Mouse (Mus musculus): ENCODE measurements around the gene Dcaf11. TPM values are rescaled to one million over a fixed set of nuclear protein-coding genes. Genes with fewer than 3 reads are reported as not detected.

Dcaf11 gene
- polyA plus RNA-seq, 1 experiment from 2014 or later: 93.4 TPM

- Histone ChIP-seq H3K9ac (replicated peaks; ENCODE audit: low read depth) (no peak overlapping the region), H3K27me3 (replicated peaks; ENCODE audit: insufficient read depth, low read length) (no peaks in the 10 kb centered on the region), H3K4me1 (ENCODE audit: insufficient read depth, low read depth, low read length) (no peaks in the 10 kb centered on the region; the same call in 1 of the 2 replicates), H3K4me2 (replicated peaks; ENCODE audit: low read depth, low read length) (no peak overlapping the region), H3K4me3 (ENCODE audit: low read depth, low read length) (no peak overlapping the region), H3K9me3 (ENCODE audit: low read length) (no peaks in the 10 kb centered on the region), H3K36me3 (ENCODE audit: insufficient read depth, low read length) (peaks cover 2% of the 10 kb centered on the region; the same call in 1 of the 2 replicates), H3K27ac (ENCODE audit: low read length) (peak overlapping the region; percentile 44; the same call in 1 of the 2 replicates)
- no peak for TF ChIP-seq CTCF (IDR thresholded peaks at IDR 0.05)
- peak; percentile 94 for TF ChIP-seq EP300 (IDR thresholded peaks at IDR 0.05)
- peak; percentile 70 for ATAC-seq
- WGBS: 64% methylated on average over 7 of the region's 7 CpGs
- peak; percentile 64 for DNase-seq (ENCODE audit: low spot score)
Measured at GRCm38 (mm10) chr14:55614565-55615178, 54.9 kb downstream of the Dcaf11 start.

- Histone ChIP-seq H3K9ac (replicated peaks; ENCODE audit: low read depth) (no peak overlapping the region), H3K4me2 (replicated peaks; ENCODE audit: low read depth, low read length) (no peak overlapping the region), H3K4me1 (ENCODE audit: insufficient read depth, low read depth, low read length) (no peaks in the 10 kb centered on the region; the same call in 1 of the 2 replicates), H3K27ac (ENCODE audit: low read length) (no peak overlapping the region), H3K27me3 (replicated peaks; ENCODE audit: insufficient read depth, low read length) (no peaks in the 10 kb centered on the region), H3K36me3 (ENCODE audit: insufficient read depth, low read length) (no peaks in the 10 kb centered on the region), H3K4me3 (ENCODE audit: low read depth, low read length) (no peak overlapping the region), H3K9me3 (ENCODE audit: low read length) (no peaks in the 10 kb centered on the region)
- ATAC-seq (no peak), DNase-seq (ENCODE audit: low spot score) (peak; percentile 61)
- TF ChIP-seq CTCF (IDR thresholded peaks at IDR 0.05) (no peak), EP300 (IDR thresholded peaks at IDR 0.05) (no peak)
- 49% methylated on average over 2 of the region's 2 CpGs for WGBS
Measured at GRCm38 (mm10) chr14:55615876-55616275, 56.1 kb downstream of the Dcaf11 start.

- 72% methylated on average over 2 of the region's 2 CpGs for WGBS
- no peak overlapping the region for H3K9ac ChIP-seq (replicated peaks; ENCODE audit: low read depth)
- DNase-seq (ENCODE audit: low spot score): no peak
- no peaks in the 10 kb centered on the region; the same call in 1 of the 2 replicates for H3K4me1 ChIP-seq (ENCODE audit: insufficient read depth, low read depth, low read length)
- TF ChIP-seq CTCF (IDR thresholded peaks at IDR 0.05) (no peak), EP300 (IDR thresholded peaks at IDR 0.05) (no peak)
- no peaks in the 10 kb centered on the region for H3K9me3 ChIP-seq (ENCODE audit: low read length)
- H3K27ac ChIP-seq (ENCODE audit: low read length): no peak overlapping the region
- no peak overlapping the region for H3K4me3 ChIP-seq (ENCODE audit: low read depth, low read length)
- no peaks in the 10 kb centered on the region for H3K27me3 ChIP-seq (replicated peaks; ENCODE audit: insufficient read depth, low read length)
- no peak overlapping the region for H3K4me2 ChIP-seq (replicated peaks; ENCODE audit: low read depth, low read length)
- no peak for ATAC-seq
- H3K36me3 ChIP-seq (ENCODE audit: insufficient read depth, low read length): no peaks in the 10 kb centered on the region
Measured at GRCm38 (mm10) chr14:55616844-55617243, 57.0 kb downstream of the Dcaf11 start.

- WGBS: 15% methylated on average over 21 of the region's 21 CpGs
- Histone ChIP-seq H3K27ac (ENCODE audit: low read length) (no peak within 1 kb of the TSS), H3K4me1 (ENCODE audit: insufficient read depth, low read depth, low read length) (no peaks in the 10 kb centered on the region; the same call in 1 of the 2 replicates), H3K4me3 (ENCODE audit: low read depth, low read length) (peak within 1 kb of the TSS; percentile 17; the same call in 1 of the 2 replicates), H3K9me3 (ENCODE audit: low read length) (no peaks in the 10 kb centered on the region), H3K9ac (replicated peaks; ENCODE audit: low read depth) (no peak within 1 kb of the TSS), H3K4me2 (replicated peaks; ENCODE audit: low read depth, low read length) (peak within 1 kb of the TSS; percentile 48), H3K27me3 (replicated peaks; ENCODE audit: insufficient read depth, low read length) (no peaks in the 10 kb centered on the region), H3K36me3 (ENCODE audit: insufficient read depth, low read length) (no peaks in the 10 kb centered on the region)
- no peak for TF ChIP-seq EP300 (IDR thresholded peaks at IDR 0.05)
- peak; percentile 53 for TF ChIP-seq CTCF (IDR thresholded peaks at IDR 0.05)
- peak; percentile 91 for ATAC-seq
- peak; percentile 87 for DNase-seq (ENCODE audit: low spot score)
Measured at GRCm38 (mm10) chr14:55617822-55618221, 58.0 kb downstream of the Dcaf11 start, which contains the start of gene Rec8. TSS of gene Rec8 (plus strand) at chr14:55618037.

- Histone ChIP-seq H3K27ac (ENCODE audit: low read length) (no peak overlapping the region), H3K9ac (replicated peaks; ENCODE audit: low read depth) (no peak overlapping the region), H3K4me2 (replicated peaks; ENCODE audit: low read depth, low read length) (peak overlapping the region; percentile 48), H3K27me3 (replicated peaks; ENCODE audit: insufficient read depth, low read length) (no peaks in the 10 kb centered on the region), H3K4me1 (ENCODE audit: insufficient read depth, low read depth, low read length) (no peaks in the 10 kb centered on the region; the same call in 1 of the 2 replicates), H3K4me3 (ENCODE audit: low read depth, low read length) (peak overlapping the region; percentile 17; the same call in 1 of the 2 replicates), H3K36me3 (ENCODE audit: insufficient read depth, low read length) (no peaks in the 10 kb centered on the region), H3K9me3 (ENCODE audit: low read length) (no peaks in the 10 kb centered on the region)
- WGBS: 23% methylated on average over 22 of the region's 22 CpGs
- DNase-seq (ENCODE audit: low spot score): no peak
- no peak for ATAC-seq
- TF ChIP-seq EP300 (IDR thresholded peaks at IDR 0.05) (no peak), CTCF (IDR thresholded peaks at IDR 0.05) (no peak)
Measured at GRCm38 (mm10) chr14:55618486-55619195, 58.8 kb downstream of the Dcaf11 start.

Other genes starting within 250 kb of the Dcaf11 start
- 54.8 and 57.5 TPM in 2 replicates for gene Dhrs4, start 81.2 kb upstream of the Dcaf11 start, polyA plus RNA-seq (2015; fragmentation: Nextera tagmentation; extraction: Ambion mirVana)
- 0.23 and 0.42 TPM in 2 replicates for gene Carmil3, start 69.4 kb upstream of the Dcaf11 start, polyA plus RNA-seq (2015; fragmentation: Nextera tagmentation; extraction: Ambion mirVana)
- gene Cpne6, start 49.6 kb upstream of the Dcaf11 start, polyA plus RNA-seq (2015; fragmentation: Nextera tagmentation; extraction: Ambion mirVana): not detected in 2 replicates
- not detected in 2 replicates for gene Nrl, start 35.0 kb upstream of the Dcaf11 start, polyA plus RNA-seq (2015; fragmentation: Nextera tagmentation; extraction: Ambion mirVana)
- 37.4 and 37.6 TPM in 2 replicates for gene Pck2, start 19.7 kb upstream of the Dcaf11 start, polyA plus RNA-seq (2015; fragmentation: Nextera tagmentation; extraction: Ambion mirVana)
- 1.8 and 2.3 TPM in 2 replicates for gene A730061H03Rik, start 400 bp downstream of the Dcaf11 start, polyA plus RNA-seq (2015; fragmentation: Nextera tagmentation; extraction: Ambion mirVana)
- gene Fitm1, start 15.6 kb downstream of the Dcaf11 start, polyA plus RNA-seq (2015; fragmentation: Nextera tagmentation; extraction: Ambion mirVana): 1.3 and 1.5 TPM in 2 replicates
- gene Psme1, start 18.1 kb downstream of the Dcaf11 start, polyA plus RNA-seq (2015; fragmentation: Nextera tagmentation; extraction: Ambion mirVana): 215 and 219 TPM in 2 replicates
- gene Emc9, start 25.3 kb downstream of the Dcaf11 start, polyA plus RNA-seq (2015; fragmentation: Nextera tagmentation; extraction: Ambion mirVana): 18.3 and 18.9 TPM in 2 replicates
- 308 and 312 TPM in 2 replicates for gene Psme2, start 31.1 kb downstream of the Dcaf11 start, polyA plus RNA-seq (2015; fragmentation: Nextera tagmentation; extraction: Ambion mirVana)
- 17.4 and 24.1 TPM in 2 replicates for gene Rnf31, start 31.7 kb downstream of the Dcaf11 start, polyA plus RNA-seq (2015; fragmentation: Nextera tagmentation; extraction: Ambion mirVana)
- 26.2 and 29.5 TPM in 2 replicates for gene Irf9, start 43.6 kb downstream of the Dcaf11 start, polyA plus RNA-seq (2015; fragmentation: Nextera tagmentation; extraction: Ambion mirVana)
- gene Rec8, start 58.0 kb downstream of the Dcaf11 start, polyA plus RNA-seq (2015; fragmentation: Nextera tagmentation; extraction: Ambion mirVana): 4.4 and 4.7 TPM in 2 replicates
- gene Ipo4, start 76.0 kb downstream of the Dcaf11 start, polyA plus RNA-seq (2015; fragmentation: Nextera tagmentation; extraction: Ambion mirVana): 25.5 and 25.9 TPM in 2 replicates
- 1.2 and 2.0 TPM in 2 replicates for gene Gm49378, start 77.9 kb downstream of the Dcaf11 start, polyA plus RNA-seq (2015; fragmentation: Nextera tagmentation; extraction: Ambion mirVana)
- gene Tm9sf1, start 83.8 kb downstream of the Dcaf11 start, polyA plus RNA-seq (2015; fragmentation: Nextera tagmentation; extraction: Ambion mirVana): 84.3 and 91.1 TPM in 2 replicates
- 0.58 and 0.61 TPM in 2 replicates for gene Tssk4, start 90.2 kb downstream of the Dcaf11 start, polyA plus RNA-seq (2015; fragmentation: Nextera tagmentation; extraction: Ambion mirVana)
- 46.2 and 47.6 TPM in 2 replicates for gene Mdp1, start 100.5 kb downstream of the Dcaf11 start, polyA plus RNA-seq (2015; fragmentation: Nextera tagmentation; extraction: Ambion mirVana)
- gene Gmpr2, start 111.9 kb downstream of the Dcaf11 start, polyA plus RNA-seq (2015; fragmentation: Nextera tagmentation; extraction: Ambion mirVana): 34.0 and 38.6 TPM in 2 replicates
- gene Nedd8, start 112.1 kb downstream of the Dcaf11 start, polyA plus RNA-seq (2015; fragmentation: Nextera tagmentation; extraction: Ambion mirVana): 369 and 396 TPM in 2 replicates
- 18.8 and 19.9 TPM in 2 replicates for gene Tinf2, start 121.8 kb downstream of the Dcaf11 start, polyA plus RNA-seq (2015; fragmentation: Nextera tagmentation; extraction: Ambion mirVana)
- 14.2 and 20.6 TPM in 2 replicates for gene Tgm1, start 153.9 kb downstream of the Dcaf11 start, polyA plus RNA-seq (2015; fragmentation: Nextera tagmentation; extraction: Ambion mirVana)
- gene Rabggta, start 162.3 kb downstream of the Dcaf11 start, polyA plus RNA-seq (2015; fragmentation: Nextera tagmentation; extraction: Ambion mirVana): 31.4 and 32.5 TPM in 2 replicates
- gene Dhrs1, start 185.7 kb downstream of the Dcaf11 start, polyA plus RNA-seq (2015; fragmentation: Nextera tagmentation; extraction: Ambion mirVana): 74.1 and 83.5 TPM in 2 replicates
- gene Nop9, start 185.7 kb downstream of the Dcaf11 start, polyA plus RNA-seq (2015; fragmentation: Nextera tagmentation; extraction: Ambion mirVana): 16.2 and 19.5 TPM in 2 replicates
- 0.65 and 1.3 TPM in 2 replicates for gene Cideb, start 198.5 kb downstream of the Dcaf11 start, polyA plus RNA-seq (2015; fragmentation: Nextera tagmentation; extraction: Ambion mirVana)
- 0.77 and 0.97 TPM in 2 replicates for gene Ltb4r2, start 201.4 kb downstream of the Dcaf11 start, polyA plus RNA-seq (2015; fragmentation: Nextera tagmentation; extraction: Ambion mirVana)
- gene Ltb4r1, start 206.0 kb downstream of the Dcaf11 start, polyA plus RNA-seq (2015; fragmentation: Nextera tagmentation; extraction: Ambion mirVana): 4.1 and 4.6 TPM in 2 replicates
- gene Adcy4, start 224.1 kb downstream of the Dcaf11 start, polyA plus RNA-seq (2015; fragmentation: Nextera tagmentation; extraction: Ambion mirVana): 29.3 and 33.3 TPM in 2 replicates
- 16.2 and 24.2 TPM in 2 replicates for gene Ripk3, start 228.9 kb downstream of the Dcaf11 start, polyA plus RNA-seq (2015; fragmentation: Nextera tagmentation; extraction: Ambion mirVana)